Mouse (Mus musculus): ENCODE data around the gene Fbxw10.

Gene Fbxw10

GRCm38 (mm10) chr11:62844562-62844961 is 2.3 kb upstream of the Fbxw10 start:
- DNase-seq (ENCODE audit: low spot score in 2 of 2): no peak

GRCm38 (mm10) chr11:62845730-62846129 is 1.1 kb upstream of the Fbxw10 start:
- no peak for DNase-seq (ENCODE audit: low spot score in 2 of 2)

- DNase-seq (ENCODE audit: low spot score in 2 of 2): no peak
Observed at GRCm38 (mm10) chr11:62847655-62848191, 854 bp downstream of the Fbxw10 start.

GRCm38 (mm10) chr11:62848301-62848700 is 1.4 kb downstream of the Fbxw10 start:
- DNase-seq (ENCODE audit: low spot score in 2 of 2): no peak

- DNase-seq (ENCODE audit: low spot score in 2 of 2): no peak
Observed at GRCm38 (mm10) chr11:62851199-62851598, 4.3 kb downstream of the Fbxw10 start.

- no peak for DNase-seq (ENCODE audit: low spot score in 2 of 2)
Observed at GRCm38 (mm10) chr11:62853334-62853733, 6.5 kb downstream of the Fbxw10 start.

- no peak for DNase-seq (ENCODE audit: low spot score in 2 of 2)
Observed at GRCm38 (mm10) chr11:62865562-62865961, 18.7 kb downstream of the Fbxw10 start.

GRCm38 (mm10) chr11:62866685-62867084 is 19.8 kb downstream of the Fbxw10 start:
- DNase-seq (ENCODE audit: low spot score in 2 of 2): no peak

GRCm38 (mm10) chr11:62869201-62869600 is 22.3 kb downstream of the Fbxw10 start:
- no peak for DNase-seq (ENCODE audit: low spot score in 2 of 2)

- no peak for DNase-seq (ENCODE audit: low spot score in 2 of 2)
Observed at GRCm38 (mm10) chr11:62869715-62870371, 23.0 kb downstream of the Fbxw10 start.

- DNase-seq (ENCODE audit: low spot score in 2 of 2): no peak
Observed at GRCm38 (mm10) chr11:62873479-62873878, 26.6 kb downstream of the Fbxw10 start.

- no peak for DNase-seq (ENCODE audit: low spot score in 2 of 2)
Observed at GRCm38 (mm10) chr11:62875696-62876095, 28.8 kb downstream of the Fbxw10 start.

GRCm38 (mm10) chr11:62876445-62876844 is 29.6 kb downstream of the Fbxw10 start:
- no peak for DNase-seq (ENCODE audit: low spot score in 2 of 2)

GRCm38 (mm10) chr11:62877391-62877790 is 30.5 kb downstream of the Fbxw10 start:
- no peak for DNase-seq (ENCODE audit: low spot score in 2 of 2)

GRCm38 (mm10) chr11:62878728-62879127 is 31.9 kb downstream of the Fbxw10 start:
- DNase-seq (ENCODE audit: low spot score in 2 of 2): no peak

- DNase-seq (ENCODE audit: low spot score in 2 of 2): peak; percentile 98
Observed at GRCm38 (mm10) chr11:62879220-62880048, 32.6 kb downstream of the Fbxw10 start, which contains the start of gene Tvp23b. Gene Tvp23b (plus strand): TSS chr11:62879455.

- no peak for DNase-seq (ENCODE audit: low spot score in 2 of 2)
Observed at GRCm38 (mm10) chr11:62883407-62883806, 36.5 kb downstream of the Fbxw10 start.

GRCm38 (mm10) chr11:62885323-62885722 is 38.5 kb downstream of the Fbxw10 start:
- DNase-seq (ENCODE audit: low spot score in 2 of 2): no peak

GRCm38 (mm10) chr11:62890796-62891195 is 43.9 kb downstream of the Fbxw10 start:
- DNase-seq (ENCODE audit: low spot score in 2 of 2): no peak

GRCm38 (mm10) chr11:62891763-62892162 is 44.9 kb downstream of the Fbxw10 start:
- no peak for DNase-seq (ENCODE audit: low spot score in 2 of 2)

GRCm38 (mm10) chr11:62901699-62902323 is 54.9 kb downstream of the Fbxw10 start:
- no peak for DNase-seq (ENCODE audit: low spot score in 2 of 2)

GRCm38 (mm10) chr11:62903871-62904495 is 57.1 kb downstream of the Fbxw10 start:
- no peak for DNase-seq (ENCODE audit: low spot score in 2 of 2)
